Mouse (Mus musculus): ENCODE measurements around the gene Fgfr3. TPM values are rescaled to one million over a fixed set of nuclear protein-coding genes. Genes with fewer than 3 reads are reported as not detected.

Fgfr3 gene
- total and polyA plus RNA-seq, 2 experiments from 2014 or later, result 24.5 to 81.6 TPM

DNA sequence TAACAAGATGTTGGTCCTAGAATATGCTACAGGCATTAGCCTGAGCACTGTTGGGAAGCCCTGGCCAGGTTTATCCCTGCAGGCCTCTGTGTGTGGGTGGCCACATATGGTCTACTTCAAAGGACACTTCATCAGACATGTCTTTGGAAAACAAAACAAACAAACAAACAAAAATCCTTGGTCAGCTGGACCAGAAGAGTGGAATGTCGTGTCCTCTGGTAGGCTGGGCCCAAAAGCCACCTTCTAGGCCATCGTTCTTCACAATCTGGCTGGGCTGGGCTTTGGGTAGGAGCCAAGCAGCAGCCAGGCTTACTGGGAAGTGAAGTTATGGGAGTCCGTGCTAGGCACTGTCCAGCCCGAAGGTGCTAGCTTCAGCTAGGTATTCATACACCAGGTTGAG lies 14.3 kb upstream of the Fgfr3 start:
- Histone ChIP-seq H3K4me1 (ENCODE audit: insufficient read depth, low read length) (no peaks in the 10 kb centered on the region), H3K9ac (replicated peaks; ENCODE audit: low read length, poor library complexity, severe bottlenecking) (no peak overlapping the region), H3K4me3 (ENCODE audit: low read depth, low read length) (no peak overlapping the region), H3K27ac (ENCODE audit: low read depth, low read length) (no peak overlapping the region), H3K27me3 (ENCODE audit: insufficient read depth, low read length) (no peaks in the 10 kb centered on the region), H3K4me2 (ENCODE audit: low read depth, low read length, poor library complexity, severe bottlenecking) (no peak overlapping the region), H3K36me3 (ENCODE audit: insufficient read depth, low read length) (no peaks in the 10 kb centered on the region), H3K9me3 (ENCODE audit: low read length) (no peaks in the 10 kb centered on the region)
- TF ChIP-seq CTCF (IDR thresholded peaks at IDR 0.05), result no peak
- ATAC-seq (ENCODE audit: low FRiP score) (no peak), DNase-seq (ENCODE audit: low spot score) (no peak)
- WGBS, result 77% methylated on average over 4 of the region's 4 CpGs

DNA sequence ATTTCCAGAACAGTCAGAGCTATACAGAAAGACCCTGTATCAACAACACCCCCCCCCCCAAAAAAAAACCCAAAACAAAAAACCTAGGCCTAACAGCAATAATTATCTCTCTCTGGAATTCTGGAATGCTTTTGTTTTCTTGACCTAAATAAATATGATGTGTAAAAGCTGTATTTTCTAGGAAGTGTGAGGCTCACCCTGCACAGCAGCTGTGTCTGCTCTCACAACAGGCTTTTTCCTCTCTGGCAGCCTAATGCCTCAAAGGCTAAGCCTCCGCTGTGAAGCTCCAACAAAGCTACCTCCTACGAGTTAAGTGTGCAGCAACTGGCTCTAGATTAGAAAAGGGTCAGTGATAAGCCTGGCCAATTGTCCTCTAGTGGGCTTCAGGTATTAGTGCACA lies 12.4 kb upstream of the Fgfr3 start:
- no peak overlapping the region for H3K9ac ChIP-seq (replicated peaks; ENCODE audit: low read length, poor library complexity, severe bottlenecking)
- H3K4me3 ChIP-seq (ENCODE audit: low read depth, low read length), result no peak overlapping the region
- no peak for ATAC-seq (ENCODE audit: low FRiP score)
- WGBS, result 31% methylated on average over 2 of the region's 2 CpGs
- H3K9me3 ChIP-seq (ENCODE audit: low read length), result no peaks in the 10 kb centered on the region
- no peaks in the 10 kb centered on the region for H3K27me3 ChIP-seq (ENCODE audit: insufficient read depth, low read length)
- H3K4me2 ChIP-seq (ENCODE audit: low read depth, low read length, poor library complexity, severe bottlenecking), result no peak overlapping the region
- no peak for TF ChIP-seq CTCF (IDR thresholded peaks at IDR 0.05)
- no peaks in the 10 kb centered on the region for H3K4me1 ChIP-seq (ENCODE audit: insufficient read depth, low read length)
- H3K36me3 ChIP-seq (ENCODE audit: insufficient read depth, low read length), result no peaks in the 10 kb centered on the region
- no peak overlapping the region for H3K27ac ChIP-seq (ENCODE audit: low read depth, low read length)
- no peak for DNase-seq (ENCODE audit: low spot score)

- H3K4me3 ChIP-seq (ENCODE audit: low read depth, low read length), result no peak overlapping the region
- H3K27me3 ChIP-seq (ENCODE audit: insufficient read depth, low read length), result no peaks in the 10 kb centered on the region; the same call in 1 of the 2 replicates
- no peaks in the 10 kb centered on the region for H3K9me3 ChIP-seq (ENCODE audit: low read length)
- no peak for ATAC-seq (ENCODE audit: low FRiP score)
- no peaks in the 10 kb centered on the region for H3K4me1 ChIP-seq (ENCODE audit: insufficient read depth, low read length)
- WGBS, result 79% methylated on average over 2 of the region's 2 CpGs
- no peak for TF ChIP-seq CTCF (IDR thresholded peaks at IDR 0.05)
- H3K4me2 ChIP-seq (ENCODE audit: low read depth, low read length, poor library complexity, severe bottlenecking), result no peak overlapping the region
- no peaks in the 10 kb centered on the region for H3K36me3 ChIP-seq (ENCODE audit: insufficient read depth, low read length)
- DNase-seq (ENCODE audit: low spot score), result no peak
- H3K27ac ChIP-seq (ENCODE audit: low read depth, low read length), result no peak overlapping the region
- no peak overlapping the region for H3K9ac ChIP-seq (replicated peaks; ENCODE audit: low read length, poor library complexity, severe bottlenecking)
These were observed 8.9 kb upstream of the Fgfr3 start for GRCm38 (mm10) chr5:33712550-33712949.

GRCm38 (mm10) chr5:33715182-33715581 lies 6.3 kb upstream of the Fgfr3 start:
- H3K9ac ChIP-seq (replicated peaks; ENCODE audit: low read length, poor library complexity, severe bottlenecking), result no peak overlapping the region
- H3K36me3 ChIP-seq (ENCODE audit: insufficient read depth, low read length), result no peaks in the 10 kb centered on the region
- H3K9me3 ChIP-seq (ENCODE audit: low read length), result no peaks in the 10 kb centered on the region
- no peaks in the 10 kb centered on the region for H3K4me1 ChIP-seq (ENCODE audit: insufficient read depth, low read length)
- no peak overlapping the region for H3K4me2 ChIP-seq (ENCODE audit: low read depth, low read length, poor library complexity, severe bottlenecking)
- 36% methylated on average over 2 of the region's 2 CpGs for WGBS
- DNase-seq (ENCODE audit: low spot score), result no peak
- peaks cover 9% of the 10 kb centered on the region for H3K27me3 ChIP-seq (ENCODE audit: insufficient read depth, low read length)
- no peak overlapping the region for H3K27ac ChIP-seq (ENCODE audit: low read depth, low read length)
- TF ChIP-seq CTCF (IDR thresholded peaks at IDR 0.05), result no peak
- no peak for ATAC-seq (ENCODE audit: low FRiP score)
- H3K4me3 ChIP-seq (ENCODE audit: low read depth, low read length), result no peak overlapping the region

DNA sequence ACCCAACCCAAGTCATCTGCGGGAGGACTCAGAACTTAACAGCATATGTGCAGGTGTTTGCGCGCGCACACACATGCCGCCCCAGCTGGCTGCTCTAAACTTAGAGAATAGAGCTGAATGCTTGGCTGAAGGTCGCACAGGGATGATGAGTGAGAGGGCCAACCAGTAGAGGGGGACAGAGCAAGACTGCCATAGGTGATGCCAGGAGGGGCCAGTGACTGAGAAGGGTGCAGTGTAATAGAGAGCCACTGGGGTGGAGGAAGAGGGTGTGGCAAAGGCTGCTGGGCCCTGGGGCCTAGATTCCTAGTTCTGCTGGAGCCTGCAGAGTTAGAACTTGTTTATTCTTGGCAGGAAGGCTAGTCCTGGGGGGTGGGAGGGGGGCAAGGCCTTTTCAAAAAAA lies 5.0 kb upstream of the Fgfr3 start:
- Histone ChIP-seq H3K36me3 (ENCODE audit: insufficient read depth, low read length) (no peaks in the 10 kb centered on the region), H3K4me3 (ENCODE audit: low read depth, low read length) (no peak overlapping the region), H3K9me3 (ENCODE audit: low read length) (no peaks in the 10 kb centered on the region), H3K4me1 (ENCODE audit: insufficient read depth, low read length) (0 out of 2 replicates have a peak, but pooled peaks cover 1% of the 10 kb centered on the region), H3K27me3 (ENCODE audit: insufficient read depth, low read length) (peaks cover 16% of the 10 kb centered on the region), H3K9ac (replicated peaks; ENCODE audit: low read length, poor library complexity, severe bottlenecking) (no peak overlapping the region), H3K4me2 (ENCODE audit: low read depth, low read length, poor library complexity, severe bottlenecking) (no peak overlapping the region), H3K27ac (ENCODE audit: low read depth, low read length) (no peak overlapping the region)
- TF ChIP-seq CTCF (IDR thresholded peaks at IDR 0.05), result peak; percentile 20
- DNase-seq (ENCODE audit: low spot score), result no peak
- no peak for ATAC-seq (ENCODE audit: low FRiP score)
- WGBS, result 83% methylated on average over 6 of the region's 6 CpGs

GRCm38 (mm10) chr5:33718460-33718859 lies 3.0 kb upstream of the Fgfr3 start:
- no peak for TF ChIP-seq CTCF (IDR thresholded peaks at IDR 0.05)
- no peak overlapping the region for H3K4me3 ChIP-seq (ENCODE audit: low read depth, low read length)
- H3K4me1 ChIP-seq (ENCODE audit: insufficient read depth, low read length), result peaks cover 2% of the 10 kb centered on the region; the same call in 1 of the 2 replicates
- DNase-seq (ENCODE audit: low spot score) (no peak), ATAC-seq (ENCODE audit: low FRiP score) (no peak)
- H3K27me3 ChIP-seq (ENCODE audit: insufficient read depth, low read length), result peaks cover 30% of the 10 kb centered on the region
- no peak overlapping the region for H3K27ac ChIP-seq (ENCODE audit: low read depth, low read length)
- no peaks in the 10 kb centered on the region for H3K9me3 ChIP-seq (ENCODE audit: low read length)
- WGBS, result 60% methylated on average over 5 of the region's 5 CpGs
- H3K4me2 ChIP-seq (ENCODE audit: low read depth, low read length, poor library complexity, severe bottlenecking), result no peak overlapping the region
- H3K36me3 ChIP-seq (ENCODE audit: insufficient read depth, low read length), result no peaks in the 10 kb centered on the region
- no peak overlapping the region for H3K9ac ChIP-seq (replicated peaks; ENCODE audit: low read length, poor library complexity, severe bottlenecking)

All from midbrain, postnatal 0 days (tissue).